Mouse (Mus musculus) midbrain, postnatal 0 days (tissue): ENCODE data around the gene Dnajb5. TPM values are rescaled to one million over a fixed set of nuclear protein-coding genes. Genes with fewer than 3 reads are reported as not detected.

Experiments used
- ATAC-seq: fragments of 200-750 bp; cut with Nextera tagmentation; 2 replicates; pipeline ENCODE4 v1.8.0; 2017; ENCODE audit warnings: moderate number of reproducible peaks, mild to moderate bottlenecking, moderate TSS enrichment, moderate library complexity; ENCODE audit not compliant: low FRiP score
- DNase-seq: peaks from one replicate; pipeline ENCODE4 v3.0.0-alpha.2; 2015; ENCODE audit warnings: low spot score
- H3K27ac ChIP-seq: fragments of 300-500 bp; sonication (generic); 2 replicates; pipeline ENCODE4 v1.5.1; 2014; ENCODE audit warnings: low read depth, mild to moderate bottlenecking, low read length, mixed read lengths
- H3K27me3 ChIP-seq: fragments of 300-500 bp; sonication (generic); 2 replicates; pipeline ENCODE4 v1.6.1; 2014; ENCODE audit warnings: low read length, control low read depth, mixed read lengths; ENCODE audit not compliant: insufficient read depth
- H3K36me3 ChIP-seq: fragments of 300-500 bp; sonication (generic); 2 replicates; pipeline ENCODE4 v1.6.1; 2014; ENCODE audit warnings: low read length, control low read depth, mixed read lengths; ENCODE audit not compliant: insufficient read depth
- H3K4me1 ChIP-seq: fragments of 300-500 bp; sonication (generic); 2 replicates; pipeline ENCODE4 v1.6.1; 2014; ENCODE audit warnings: mild to moderate bottlenecking, control low read depth, antibody characterized with exemption, low read length, mixed read lengths; ENCODE audit not compliant: insufficient read depth
- H3K4me2 ChIP-seq: fragments of 300-500 bp; sonication (generic); 2 replicates; pipeline ENCODE4 v1.6.1; 2014; ENCODE audit warnings: low read depth, mild to moderate bottlenecking, low read length, mixed read lengths; ENCODE audit not compliant: poor library complexity, severe bottlenecking
- H3K4me3 ChIP-seq: fragments of 300-500 bp; sonication (generic); 2 replicates; pipeline ENCODE4 v1.5.1; 2014; ENCODE audit warnings: low read depth, mild to moderate bottlenecking, low read length, moderate library complexity
- H3K9ac ChIP-seq: fragments of 300-500 bp; sonication (generic); replicated peaks from 2 replicates; pipeline ENCODE4 v1.6.1; 2014; ENCODE audit warnings: mild to moderate bottlenecking, low read length, moderate library complexity, mixed read lengths; ENCODE audit not compliant: poor library complexity, severe bottlenecking
- H3K9me3 ChIP-seq: fragments of 300-500 bp; sonication (generic); 2 replicates; pipeline ENCODE4 v1.6.1; 2016; ENCODE audit warnings: low read length, control low read depth
- CTCF ChIP-seq: IDR thresholded peaks from 2 replicates; pipeline ENCODE4 v1.5.1; 2016; ENCODE audit warnings: antibody characterized with exemption, mild to moderate bottlenecking
- WGBS: fragments of 180-500 bp; shearing (Covaris S2); extraction: QIAGEN DNeasy Blood & Tissue Kit; methylation state at CpG from one replicate; pipeline ENCODE4 v1.1.7; 2014; 5-methylcytosine and 5-hydroxymethylcytosine counted together
- polyA plus RNA-seq: library from polyadenylated mRNA; unstranded; fragments of >200 nt; fragmentation: Nextera tagmentation; extraction: Ambion mirVana; gene quantifications from 2 replicates; pipeline ENCODE4 v1.2.1, GENCODE M21; 2015
- total RNA-seq: library from RNA; depleted of rRNA; stranded (reverse); fragments of >200 nt; gene quantifications from 2 replicates; pipeline ENCODE4 v1.2.3, GENCODE M21; 2014

Dnajb5 gene
- total and polyA plus RNA-seq, 2 experiments from 2014 or later = 37.9 to 109 TPM

GRCm38 (mm10) chr4:42920726-42921125 is 28.9 kb upstream of the Dnajb5 start:
- H3K27me3 ChIP-seq = no peaks in the 10 kb centered on the region
- peaks cover 14% of the 10 kb centered on the region for H3K4me1 ChIP-seq
- ATAC-seq = no peak
- H3K4me2 ChIP-seq = no peak overlapping the region
- no peaks in the 10 kb centered on the region for H3K9me3 ChIP-seq
- DNase-seq = no peak
- H3K27ac ChIP-seq = no peak overlapping the region
- H3K36me3 ChIP-seq = no peaks in the 10 kb centered on the region
- H3K4me3 ChIP-seq = no peak overlapping the region
- TF ChIP-seq CTCF = no peak
- WGBS = 83% methylated on average over 9 of the region's 9 CpGs
- H3K9ac ChIP-seq = no peak overlapping the region

DNA sequence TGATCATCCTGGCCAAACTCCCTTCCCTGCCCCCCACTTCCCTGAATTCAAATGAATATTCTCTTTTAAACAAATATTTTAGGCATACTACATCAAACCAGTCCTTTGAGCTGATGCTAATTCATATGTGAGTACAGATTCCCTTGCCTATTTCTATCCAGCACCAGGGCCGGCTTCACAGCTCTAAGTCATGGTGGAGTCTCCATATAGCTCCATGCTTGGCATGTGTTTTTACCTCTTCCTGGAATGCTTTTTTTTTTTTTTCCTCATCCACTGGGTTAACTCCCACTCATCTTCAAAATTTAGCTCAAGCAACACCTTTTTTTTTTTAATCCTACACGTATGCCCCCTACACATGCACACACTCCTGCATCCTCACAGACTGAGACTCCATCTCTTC is 28.1 kb upstream of the Dnajb5 start:
- DNase-seq (no peak), ATAC-seq (no peak)
- Histone ChIP-seq H3K4me1 (peaks cover 14% of the 10 kb centered on the region), H3K9ac (no peak overlapping the region), H3K27me3 (no peaks in the 10 kb centered on the region), H3K36me3 (no peaks in the 10 kb centered on the region), H3K9me3 (no peaks in the 10 kb centered on the region), H3K4me3 (no peak overlapping the region), H3K4me2 (no peak overlapping the region), H3K27ac (no peak overlapping the region)
- no peak for TF ChIP-seq CTCF
- 64% methylated on average over 2 of the region's 2 CpGs for WGBS

DNA sequence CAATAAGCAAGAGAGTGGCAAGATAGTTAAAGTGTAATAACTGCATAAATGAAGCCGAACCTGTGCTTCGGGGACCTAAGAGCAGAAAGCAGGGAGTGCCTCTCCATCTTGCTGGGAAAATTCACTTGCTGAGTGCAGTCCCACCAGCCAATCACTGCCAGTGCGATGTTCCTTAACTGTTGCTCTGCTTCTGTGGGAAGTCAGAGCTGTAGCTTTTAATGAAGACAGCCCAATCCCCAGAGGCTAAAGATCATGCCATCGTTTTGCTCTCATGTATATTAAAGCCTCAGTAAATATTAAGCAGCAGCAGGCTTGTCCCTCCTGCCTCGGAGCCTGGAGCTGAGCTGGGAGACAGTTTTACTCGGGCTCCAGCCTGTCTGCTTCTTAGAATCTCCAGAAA is 27.6 kb upstream of the Dnajb5 start:
- WGBS = 43% methylated on average over 6 of the region's 6 CpGs
- H3K4me2 ChIP-seq = peak overlapping the region; percentile 20; the same call in 1 of the 2 replicates
- ATAC-seq = no peak

GRCm38 (mm10) chr4:42922461-42922860 is 27.2 kb upstream of the Dnajb5 start:
- Histone ChIP-seq H3K9ac (no peak overlapping the region), H3K4me2 (peak overlapping the region; percentile 20; the same call in 1 of the 2 replicates), H3K9me3 (no peaks in the 10 kb centered on the region), H3K4me3 (no peak overlapping the region), H3K27ac (no peak overlapping the region), H3K27me3 (no peaks in the 10 kb centered on the region), H3K4me1 (peaks cover 14% of the 10 kb centered on the region), H3K36me3 (no peaks in the 10 kb centered on the region)
- DNase-seq (no peak), ATAC-seq (no peak)
- no peak for TF ChIP-seq CTCF
- WGBS = 86% methylated on average over 8 of the region's 8 CpGs

More for the DNA sequence above, 27.6 kb upstream of the Dnajb5 start:
- H3K36me3 ChIP-seq = no peaks in the 10 kb centered on the region
- no peak overlapping the region for H3K27ac ChIP-seq
- peaks cover 14% of the 10 kb centered on the region for H3K4me1 ChIP-seq
- peak; percentile 51 for DNase-seq
- H3K9ac ChIP-seq = no peak overlapping the region
- no peak for TF ChIP-seq CTCF
- no peak overlapping the region for H3K4me3 ChIP-seq
- no peaks in the 10 kb centered on the region for H3K9me3 ChIP-seq
- H3K27me3 ChIP-seq = no peaks in the 10 kb centered on the region

GRCm38 (mm10) chr4:42924095-42924710 is 25.4 kb upstream of the Dnajb5 start:
- no peak for TF ChIP-seq CTCF
- Histone ChIP-seq H3K9ac (no peak overlapping the region), H3K4me1 (peaks cover 5% of the 10 kb centered on the region), H3K4me2 (no peak overlapping the region), H3K36me3 (no peaks in the 10 kb centered on the region), H3K27me3 (no peaks in the 10 kb centered on the region), H3K9me3 (no peaks in the 10 kb centered on the region), H3K27ac (no peak overlapping the region), H3K4me3 (no peak overlapping the region)
- ATAC-seq (no peak), DNase-seq (no peak)
- 71% methylated on average over 13 of the region's 13 CpGs for WGBS

- no peak overlapping the region for H3K4me3 ChIP-seq
- ATAC-seq = no peak
- H3K36me3 ChIP-seq = 0 out of 2 replicates have a peak, but pooled peaks cover 2% of the 10 kb centered on the region
- TF ChIP-seq CTCF = peak; percentile 39
- H3K9ac ChIP-seq = no peak overlapping the region
- H3K9me3 ChIP-seq = no peaks in the 10 kb centered on the region
- no peak overlapping the region for H3K27ac ChIP-seq
- WGBS = 84% methylated on average over 5 of the region's 5 CpGs
- no peak for DNase-seq
- no peaks in the 10 kb centered on the region for H3K27me3 ChIP-seq
- H3K4me2 ChIP-seq = no peak overlapping the region
- no peaks in the 10 kb centered on the region for H3K4me1 ChIP-seq
Measured at GRCm38 (mm10) chr4:42928209-42928608, 21.4 kb upstream of the Dnajb5 start.
